Mouse (Mus musculus) right cerebral cortex, adult 2 months (tissue): ENCODE results near the gene Ift22.
A peak's percentile ranks its signal among the peaks of the same experiment; 100 is the strongest.
"Not testable (repeated sequence)": the region's sequence is repeated elsewhere in the genome, so short reads cannot be mapped to it uniquely, and the experiment has no call there.

Experiments used
- DNase-seq, 2 experiments: peaks; one replicate each; pipeline ENCODE4 v3.0.0; 2021 to 2022; ENCODE audit warnings: low spot score in 2 of 2

Ift22 gene

GRCm38 (mm10) chr5:136947874-136948273 is 39.9 kb downstream of the Ift22 start:
- no peak for DNase-seq

GRCm38 (mm10) chr5:136949551-136950336 is 41.8 kb downstream of the Ift22 start:
- not testable (repeated sequence) for DNase-seq

GRCm38 (mm10) chr5:136950521-136950920 is 42.6 kb downstream of the Ift22 start:
- no peak for DNase-seq

GRCm38 (mm10) chr5:136952153-136952552 is 44.2 kb downstream of the Ift22 start:
- DNase-seq: no peak

GRCm38 (mm10) chr5:136953015-136953414 is 45.1 kb downstream of the Ift22 start, which contains the start of gene Fis1:
Gene Fis1 (plus strand): TSS chr5:136953275.
- peak; percentile 96 to 97 for DNase-seq

GRCm38 (mm10) chr5:136953440-136953951 is 45.5 kb downstream of the Ift22 start:
- DNase-seq: peak; percentile 38 to 43

- no peak for DNase-seq
These were observed 47.7 kb downstream of the Ift22 start for GRCm38 (mm10) chr5:136955622-136956021.

GRCm38 (mm10) chr5:136957250-136957649 is 49.3 kb downstream of the Ift22 start:
- DNase-seq: no peak

GRCm38 (mm10) chr5:136958991-136959605 is 51.1 kb downstream of the Ift22 start:
- no peak for DNase-seq

- no peak for DNase-seq
These were observed 52.1 kb downstream of the Ift22 start for GRCm38 (mm10) chr5:136960053-136960452.

- DNase-seq: peak in 1 of 2 experiments; percentile 25
These were observed 53.5 kb downstream of the Ift22 start for GRCm38 (mm10) chr5:136961334-136961982.

GRCm38 (mm10) chr5:136961983-136962461 is 54.1 kb downstream of the Ift22 start:
- peak; percentile 89 to 95 for DNase-seq

- DNase-seq: peak; percentile 77 to 81
These were observed 54.6 kb downstream of the Ift22 start for GRCm38 (mm10) chr5:136962501-136962900.

- DNase-seq: no peak
These were observed 55.1 kb downstream of the Ift22 start for GRCm38 (mm10) chr5:136962966-136963540.
